Mouse (Mus musculus) kidney, postnatal 10 days (tissue): ENCODE data around the gene Th.

ENCODE experiments used
- DNase-seq: peaks from one replicate; pipeline ENCODE4 v3.0.0; 2021; ENCODE audit warnings: mixed read lengths

Th gene

GRCm38 (mm10) chr7:142931028-142931427, at the start of gene Th:
Gene Th, minus strand, starts transcription at chr7:142931128.
- DNase-seq: no peak

- DNase-seq: peak; percentile 36
Observed at GRCm38 (mm10) chr7:142968809-142969511, 38.0 kb upstream of the Th start, which contains the start of gene Ascl2. Gene Ascl2, minus strand, starts transcription at chr7:142969264.

GRCm38 (mm10) chr7:142967884-142968808, 37.2 kb upstream of the Th start:
- DNase-seq: peak; percentile 61

GRCm38 (mm10) chr7:142967414-142967883, 36.5 kb upstream of the Th start:
- DNase-seq: peak; percentile 56

- no peak for DNase-seq
Observed at GRCm38 (mm10) chr7:142959752-142960151, 28.8 kb upstream of the Th start.

- no peak for DNase-seq
Observed at GRCm38 (mm10) chr7:142958817-142959216, 27.9 kb upstream of the Th start.

- peak; percentile 16 for DNase-seq
Observed at GRCm38 (mm10) chr7:142956018-142956417, 25.1 kb upstream of the Th start.

- DNase-seq: no peak
Observed at GRCm38 (mm10) chr7:142949568-142949967, 18.6 kb upstream of the Th start.

GRCm38 (mm10) chr7:142937631-142938030, 6.7 kb upstream of the Th start:
- no peak for DNase-seq

- no peak for DNase-seq
Observed at GRCm38 (mm10) chr7:142935708-142936107, 4.8 kb upstream of the Th start.

GRCm38 (mm10) chr7:142932469-142932868, 1.5 kb upstream of the Th start:
- no peak for DNase-seq

GRCm38 (mm10) chr7:142929516-142929915, 1.4 kb downstream of the Th start:
- no peak for DNase-seq

- DNase-seq: no peak
Observed at GRCm38 (mm10) chr7:142927293-142927692, 3.6 kb downstream of the Th start.

- DNase-seq: peak; percentile 79
Observed at GRCm38 (mm10) chr7:142918641-142919628, 12.0 kb downstream of the Th start.

- DNase-seq: peak; percentile 35
Observed at GRCm38 (mm10) chr7:142917659-142918058, 13.3 kb downstream of the Th start.

- no peak for DNase-seq
Observed at GRCm38 (mm10) chr7:142916178-142916577, 14.8 kb downstream of the Th start.

GRCm38 (mm10) chr7:142911682-142912081, 19.2 kb downstream of the Th start:
- DNase-seq: no peak

- DNase-seq: no peak
Observed at GRCm38 (mm10) chr7:142910104-142910503, 20.8 kb downstream of the Th start.

GRCm38 (mm10) chr7:142909622-142910021, 21.3 kb downstream of the Th start:
- no peak for DNase-seq

- no peak for DNase-seq
Observed at GRCm38 (mm10) chr7:142905606-142906005, 25.3 kb downstream of the Th start.

- no peak for DNase-seq
Observed at GRCm38 (mm10) chr7:142904331-142904730, 26.6 kb downstream of the Th start.

GRCm38 (mm10) chr7:142902931-142903330, 28.0 kb downstream of the Th start:
- DNase-seq: no peak
